Mouse (Mus musculus): ENCODE results near the gene Camsap1. TPM values are rescaled to one million over a fixed set of nuclear protein-coding genes. Genes with fewer than 3 reads are reported as not detected.

Camsap1 gene
- polyA plus RNA-seq, 1 experiment from 2014 or later = 101 TPM

DNA sequence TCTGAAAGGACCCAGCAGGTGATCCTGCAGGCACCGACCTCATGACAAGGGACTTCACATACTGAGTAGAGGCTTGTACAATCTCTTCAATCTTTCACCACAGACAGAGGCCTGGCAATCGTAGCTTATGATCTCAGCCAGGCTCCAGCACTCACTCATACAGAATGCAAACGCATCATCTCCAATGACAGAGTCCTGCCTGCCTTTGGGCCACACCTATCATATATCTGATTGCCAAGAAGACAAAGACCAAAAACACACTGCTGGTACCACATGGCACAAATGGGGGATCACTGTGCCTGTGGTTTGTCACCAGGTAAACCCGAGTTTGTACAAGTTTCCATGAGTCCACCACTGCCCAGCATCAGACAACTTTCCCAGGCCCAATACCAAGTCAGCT lies 34.2 kb upstream of the Camsap1 start:
- H3K9me3 ChIP-seq (ENCODE audit: control insufficient read depth, low read length) = no peaks in the 10 kb centered on the region
- no peaks in the 10 kb centered on the region for H3K27me3 ChIP-seq (ENCODE audit: control insufficient read depth, insufficient read depth, low read length)
- H3K9ac ChIP-seq = no peak overlapping the region
- no peak overlapping the region for H3K27ac ChIP-seq
- H3K4me1 ChIP-seq (replicated peaks; ENCODE audit: control insufficient read depth, insufficient read depth, low read length) = peaks cover 11% of the 10 kb centered on the region
- no peak for DNase-seq (ENCODE audit: low spot score)
- peaks cover 32% of the 10 kb centered on the region for H3K36me3 ChIP-seq (replicated peaks; ENCODE audit: control insufficient read depth, insufficient read depth)
- no peak for ATAC-seq (ENCODE audit: low FRiP score)
- WGBS = 69% methylated on average over 4 of the region's 4 CpGs
- no peak overlapping the region for H3K4me3 ChIP-seq (replicated peaks; ENCODE audit: low read length)
- H3K4me2 ChIP-seq (replicated peaks) = no peak overlapping the region

GRCm38 (mm10) chr2:26013674-26014073 lies 30.6 kb upstream of the Camsap1 start:
- over 99% methylated on average over 3 of the region's 3 CpGs for WGBS
- Histone ChIP-seq H3K4me1 (replicated peaks; ENCODE audit: control insufficient read depth, insufficient read depth, low read length) (no peaks in the 10 kb centered on the region), H3K36me3 (replicated peaks; ENCODE audit: control insufficient read depth, insufficient read depth) (peaks cover 66% of the 10 kb centered on the region)

DNA sequence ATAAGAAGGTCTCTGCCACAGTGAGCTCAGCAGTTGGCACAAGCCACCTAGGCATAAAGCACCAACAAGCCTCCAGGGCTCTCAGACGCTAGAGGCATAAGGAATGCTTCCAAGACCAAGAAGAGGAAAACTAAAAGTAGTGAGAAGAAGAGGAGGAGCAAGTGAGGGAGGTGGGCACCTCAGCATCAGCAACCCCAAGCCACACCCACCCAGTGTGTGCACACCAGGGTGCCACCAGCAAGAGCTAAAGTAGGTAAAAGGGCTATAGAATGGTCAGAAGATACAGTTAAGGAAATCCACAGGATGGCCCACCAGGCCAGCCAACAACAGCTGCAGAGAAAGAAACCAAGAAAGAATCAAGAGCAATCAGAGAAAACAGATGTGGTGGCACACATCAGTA lies 28.3 kb upstream of the Camsap1 start:
- Histone ChIP-seq H3K4me3 (replicated peaks; ENCODE audit: low read length) (no peak overlapping the region), H3K9me3 (ENCODE audit: control insufficient read depth, low read length) (no peaks in the 10 kb centered on the region), H3K36me3 (replicated peaks; ENCODE audit: control insufficient read depth, insufficient read depth) (peaks cover 89% of the 10 kb centered on the region), H3K27ac (no peak overlapping the region), H3K4me2 (replicated peaks) (no peak overlapping the region), H3K9ac (no peak overlapping the region), H3K4me1 (replicated peaks; ENCODE audit: control insufficient read depth, insufficient read depth, low read length) (no peaks in the 10 kb centered on the region), H3K27me3 (ENCODE audit: control insufficient read depth, insufficient read depth, low read length) (no peaks in the 10 kb centered on the region)
- no peak for ATAC-seq (ENCODE audit: low FRiP score)
- DNase-seq (ENCODE audit: low spot score) = no peak
- WGBS = 100% methylated on average over 1 of the region's 1 CpGs

More at GRCm38 (mm10) chr2:26013674-26014073, 30.6 kb upstream of the Camsap1 start:
- no peaks in the 10 kb centered on the region for H3K27me3 ChIP-seq (ENCODE audit: control insufficient read depth, insufficient read depth, low read length)
- H3K27ac ChIP-seq = no peak overlapping the region
- no peak overlapping the region for H3K4me3 ChIP-seq (replicated peaks; ENCODE audit: low read length)
- H3K9me3 ChIP-seq (ENCODE audit: control insufficient read depth, low read length) = no peaks in the 10 kb centered on the region
- no peak for DNase-seq (ENCODE audit: low spot score)
- H3K9ac ChIP-seq = no peak overlapping the region
- no peak for ATAC-seq (ENCODE audit: low FRiP score)
- no peak overlapping the region for H3K4me2 ChIP-seq (replicated peaks)

DNA sequence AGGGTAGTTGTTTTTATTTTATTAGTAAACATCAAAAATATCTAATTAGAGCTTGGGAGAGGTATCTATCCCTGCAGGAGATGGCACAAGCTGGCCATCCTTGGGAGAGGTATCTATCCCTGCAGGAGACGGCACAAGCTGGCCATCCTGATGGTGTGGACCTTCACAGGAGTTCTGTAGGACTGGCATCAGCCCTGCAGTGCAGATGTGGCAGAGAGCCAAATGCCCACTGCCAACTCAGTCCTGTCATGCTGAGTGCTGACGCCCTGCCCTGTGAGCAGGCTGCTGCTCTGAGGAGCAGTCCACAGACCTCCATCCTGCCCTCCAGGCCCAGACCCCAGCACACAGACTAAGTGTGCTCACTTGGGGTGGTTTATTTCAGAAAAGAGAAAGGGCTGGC lies 18.9 kb upstream of the Camsap1 start:
- 76% methylated on average over 2 of the region's 2 CpGs for WGBS
- Histone ChIP-seq H3K4me1 (replicated peaks; ENCODE audit: control insufficient read depth, insufficient read depth, low read length) (no peaks in the 10 kb centered on the region), H3K27me3 (ENCODE audit: control insufficient read depth, insufficient read depth, low read length) (no peaks in the 10 kb centered on the region), H3K27ac (no peak overlapping the region), H3K4me2 (replicated peaks) (no peak overlapping the region), H3K4me3 (replicated peaks; ENCODE audit: low read length) (no peak overlapping the region), H3K9ac (no peak overlapping the region), H3K9me3 (ENCODE audit: control insufficient read depth, low read length) (no peaks in the 10 kb centered on the region), H3K36me3 (replicated peaks; ENCODE audit: control insufficient read depth, insufficient read depth) (peaks cover 90% of the 10 kb centered on the region)
- DNase-seq (ENCODE audit: low spot score) = no peak
- no peak for ATAC-seq (ENCODE audit: low FRiP score)

GRCm38 (mm10) chr2:26001136-26001535 lies 18.1 kb upstream of the Camsap1 start:
- Histone ChIP-seq H3K9me3 (ENCODE audit: control insufficient read depth, low read length) (no peaks in the 10 kb centered on the region), H3K4me2 (replicated peaks) (no peak overlapping the region), H3K27me3 (ENCODE audit: control insufficient read depth, insufficient read depth, low read length) (no peaks in the 10 kb centered on the region), H3K9ac (no peak overlapping the region), H3K4me3 (replicated peaks; ENCODE audit: low read length) (no peak overlapping the region), H3K4me1 (replicated peaks; ENCODE audit: control insufficient read depth, insufficient read depth, low read length) (no peaks in the 10 kb centered on the region), H3K27ac (no peak overlapping the region), H3K36me3 (replicated peaks; ENCODE audit: control insufficient read depth, insufficient read depth) (peaks cover 91% of the 10 kb centered on the region)
- ATAC-seq (ENCODE audit: low FRiP score) (no peak), DNase-seq (ENCODE audit: low spot score) (no peak)
- WGBS = over 99% methylated on average over 5 of the region's 5 CpGs

DNA sequence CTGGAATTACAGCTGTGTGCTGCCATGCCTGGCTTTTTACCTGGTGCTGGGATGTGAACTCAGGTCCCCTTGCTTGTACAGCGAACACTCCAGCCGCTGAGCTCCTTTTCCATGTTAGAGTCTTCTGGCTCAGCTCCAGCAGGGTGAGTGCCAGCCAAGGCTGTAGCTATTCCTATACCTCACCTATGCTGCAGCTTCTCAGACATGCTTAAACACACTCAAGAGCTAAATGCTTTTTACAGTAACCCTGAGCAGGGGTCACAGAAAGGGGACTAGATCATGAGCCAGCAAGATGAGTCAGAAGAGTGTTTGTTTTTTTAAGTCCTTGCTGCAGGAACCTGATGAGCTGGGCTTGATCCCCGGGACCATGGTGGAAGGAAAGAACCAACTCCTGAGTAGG lies 14.6 kb upstream of the Camsap1 start:
- no peaks in the 10 kb centered on the region for H3K27me3 ChIP-seq (ENCODE audit: control insufficient read depth, insufficient read depth, low read length)
- no peaks in the 10 kb centered on the region for H3K4me1 ChIP-seq (replicated peaks; ENCODE audit: control insufficient read depth, insufficient read depth, low read length)
- ATAC-seq (ENCODE audit: low FRiP score) (no peak), DNase-seq (ENCODE audit: low spot score) (no peak)
- no peak overlapping the region for H3K27ac ChIP-seq
- no peak overlapping the region for H3K9ac ChIP-seq
- H3K4me2 ChIP-seq (replicated peaks) = no peak overlapping the region
- H3K4me3 ChIP-seq (replicated peaks; ENCODE audit: low read length) = no peak overlapping the region
- peaks cover 60% of the 10 kb centered on the region for H3K36me3 ChIP-seq (replicated peaks; ENCODE audit: control insufficient read depth, insufficient read depth)
- H3K9me3 ChIP-seq (ENCODE audit: control insufficient read depth, low read length) = no peaks in the 10 kb centered on the region
- 96% methylated on average over 3 of the region's 3 CpGs for WGBS

DNA sequence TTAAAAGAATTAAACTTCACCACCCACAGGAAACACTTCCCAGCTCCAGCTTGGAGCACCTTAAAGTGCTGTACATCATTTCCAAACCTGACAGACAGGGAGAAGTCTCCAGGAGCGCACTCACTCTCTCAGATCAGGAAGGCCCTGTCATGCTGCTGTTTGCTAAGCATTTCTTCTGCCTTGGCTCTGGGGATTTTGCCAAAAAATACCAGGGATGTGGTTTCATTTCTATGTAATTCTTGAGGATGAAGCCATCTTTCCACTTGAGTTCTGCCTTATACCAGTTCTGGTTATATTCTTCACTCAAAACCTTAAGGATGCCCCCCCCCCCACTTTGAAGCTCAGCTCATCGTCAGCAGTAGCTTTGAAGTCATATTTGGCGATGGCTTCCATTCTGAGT lies 11.7 kb upstream of the Camsap1 start:
- no peaks in the 10 kb centered on the region for H3K27me3 ChIP-seq (ENCODE audit: control insufficient read depth, insufficient read depth, low read length)
- no peak overlapping the region for H3K27ac ChIP-seq
- no peaks in the 10 kb centered on the region for H3K4me1 ChIP-seq (replicated peaks; ENCODE audit: control insufficient read depth, insufficient read depth, low read length)
- no peak for ATAC-seq (ENCODE audit: low FRiP score)
- peaks cover 38% of the 10 kb centered on the region for H3K36me3 ChIP-seq (replicated peaks; ENCODE audit: control insufficient read depth, insufficient read depth)
- no peak overlapping the region for H3K4me3 ChIP-seq (replicated peaks; ENCODE audit: low read length)
- H3K9ac ChIP-seq = no peak overlapping the region
- no peaks in the 10 kb centered on the region for H3K9me3 ChIP-seq (ENCODE audit: control insufficient read depth, low read length)
- no peak for DNase-seq (ENCODE audit: low spot score)
- WGBS = 95% methylated on average over 3 of the region's 3 CpGs
- H3K4me2 ChIP-seq (replicated peaks) = no peak overlapping the region

- Histone ChIP-seq H3K27me3 (ENCODE audit: control insufficient read depth, insufficient read depth, low read length) (no peaks in the 10 kb centered on the region), H3K4me1 (replicated peaks; ENCODE audit: control insufficient read depth, insufficient read depth, low read length) (no peaks in the 10 kb centered on the region), H3K4me2 (replicated peaks) (no peak overlapping the region), H3K4me3 (replicated peaks; ENCODE audit: low read length) (no peak overlapping the region), H3K9ac (no peak overlapping the region), H3K36me3 (replicated peaks; ENCODE audit: control insufficient read depth, insufficient read depth) (peaks cover 14% of the 10 kb centered on the region), H3K27ac (no peak overlapping the region), H3K9me3 (ENCODE audit: control insufficient read depth, low read length) (no peaks in the 10 kb centered on the region)
- 64% methylated on average over 2 of the region's 2 CpGs for WGBS
- no peak for ATAC-seq (ENCODE audit: low FRiP score)
- DNase-seq (ENCODE audit: low spot score) = no peak
Observed at GRCm38 (mm10) chr2:25992285-25992684, 9.2 kb upstream of the Camsap1 start.

DNA sequence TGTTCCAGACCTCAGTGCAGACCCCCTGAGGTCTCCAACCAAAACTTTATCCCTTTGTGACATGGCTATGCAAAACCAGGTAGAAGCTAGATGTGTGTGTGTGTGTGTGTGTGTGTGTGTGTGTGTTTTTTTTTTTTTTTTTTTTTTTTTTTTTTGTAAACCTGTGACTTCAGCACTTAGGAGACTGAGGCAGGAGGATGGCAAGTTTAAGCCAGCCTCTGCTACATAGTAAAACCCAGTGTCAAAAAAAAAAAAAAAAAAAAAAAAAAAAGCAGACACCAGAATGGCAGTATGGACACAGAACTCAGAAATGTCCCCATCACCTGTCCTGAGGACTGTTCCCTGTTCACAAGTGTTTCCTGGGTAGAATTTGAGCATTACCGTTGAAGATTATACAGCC lies 6.6 kb upstream of the Camsap1 start:
- WGBS = 90% methylated on average over 1 of the region's 1 CpGs
- H3K4me2 ChIP-seq (replicated peaks) = no peak overlapping the region
- H3K27me3 ChIP-seq (ENCODE audit: control insufficient read depth, insufficient read depth, low read length) = no peaks in the 10 kb centered on the region
- no peaks in the 10 kb centered on the region for H3K9me3 ChIP-seq (ENCODE audit: control insufficient read depth, low read length)
- no peak for DNase-seq (ENCODE audit: low spot score)
- no peaks in the 10 kb centered on the region for H3K4me1 ChIP-seq (replicated peaks; ENCODE audit: control insufficient read depth, insufficient read depth, low read length)
- no peaks in the 10 kb centered on the region for H3K36me3 ChIP-seq (replicated peaks; ENCODE audit: control insufficient read depth, insufficient read depth)
- no peak for ATAC-seq (ENCODE audit: low FRiP score)
- H3K4me3 ChIP-seq (replicated peaks; ENCODE audit: low read length) = no peak overlapping the region
- no peak overlapping the region for H3K27ac ChIP-seq
- H3K9ac ChIP-seq = no peak overlapping the region

- ATAC-seq (ENCODE audit: low FRiP score) = no peak
- Histone ChIP-seq H3K27me3 (ENCODE audit: control insufficient read depth, insufficient read depth, low read length) (no peaks in the 10 kb centered on the region), H3K27ac (no peak overlapping the region), H3K4me1 (replicated peaks; ENCODE audit: control insufficient read depth, insufficient read depth, low read length) (peaks cover 7% of the 10 kb centered on the region; the same call in 1 of the 2 replicates), H3K4me3 (replicated peaks; ENCODE audit: low read length) (no peak overlapping the region), H3K4me2 (replicated peaks) (no peak overlapping the region), H3K9me3 (ENCODE audit: control insufficient read depth, low read length) (no peaks in the 10 kb centered on the region), H3K36me3 (replicated peaks; ENCODE audit: control insufficient read depth, insufficient read depth) (no peaks in the 10 kb centered on the region), H3K9ac (no peak overlapping the region)
- no peak for DNase-seq (ENCODE audit: low spot score)
- WGBS = 90% methylated on average over 6 of the region's 6 CpGs
Observed at GRCm38 (mm10) chr2:25987817-25988216, 4.7 kb upstream of the Camsap1 start.
